Mouse (Mus musculus): ENCODE measurements around the gene S100a3.
A peak's percentile ranks its signal among the peaks of the same experiment; 100 is the strongest.

S100a3 gene

DNA sequence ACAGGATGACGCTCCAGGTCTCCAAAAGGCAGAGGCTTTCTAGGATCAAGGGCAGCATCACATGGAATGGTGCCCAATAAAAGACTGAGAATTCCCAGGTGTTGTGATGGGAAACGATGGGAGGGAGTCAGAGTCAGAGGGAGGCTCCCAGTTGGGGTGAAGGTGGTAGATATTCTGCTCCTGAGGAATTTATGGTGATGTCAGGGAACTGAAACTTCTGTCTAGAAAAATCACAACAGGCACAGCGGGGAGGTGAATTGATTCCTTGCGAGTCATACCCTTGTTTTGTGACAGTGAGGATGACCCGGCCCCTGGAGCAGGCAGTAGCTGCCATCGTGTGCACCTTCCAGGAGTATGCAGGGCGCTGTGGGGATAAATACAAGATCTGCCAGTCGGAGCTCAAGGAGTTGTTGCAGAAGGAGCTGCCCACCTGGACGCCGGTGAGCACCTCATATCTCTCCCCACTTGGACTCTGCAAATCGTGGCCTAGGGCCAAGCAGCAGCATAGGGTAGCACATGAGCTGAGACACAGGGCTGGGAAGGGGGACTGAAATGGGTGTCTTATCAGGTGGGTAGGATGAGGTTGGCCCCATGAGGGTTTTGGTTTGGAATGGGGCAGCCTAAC lies 41.2 kb downstream of the S100a3 start, which contains the start of gene Gm42674:
TSS of gene Gm42674 (plus strand) at position 419 of the 625 bp plus-strand sequence.
- peak; percentile 5 for DNase-seq (ENCODE audit: low spot score)

GRCm38 (mm10) chr3:90603623-90604022 lies 43.2 kb downstream of the S100a3 start, which contains the start of gene S100a4:
TSS of gene S100a4 (plus strand) at chr3:90603771.
- DNase-seq (ENCODE audit: low spot score): peak; percentile 12

- DNase-seq (ENCODE audit: low spot score): peak; percentile 93
Measured at GRCm38 (mm10) chr3:90604416-90604815, 44.0 kb downstream of the S100a3 start.

DNA sequence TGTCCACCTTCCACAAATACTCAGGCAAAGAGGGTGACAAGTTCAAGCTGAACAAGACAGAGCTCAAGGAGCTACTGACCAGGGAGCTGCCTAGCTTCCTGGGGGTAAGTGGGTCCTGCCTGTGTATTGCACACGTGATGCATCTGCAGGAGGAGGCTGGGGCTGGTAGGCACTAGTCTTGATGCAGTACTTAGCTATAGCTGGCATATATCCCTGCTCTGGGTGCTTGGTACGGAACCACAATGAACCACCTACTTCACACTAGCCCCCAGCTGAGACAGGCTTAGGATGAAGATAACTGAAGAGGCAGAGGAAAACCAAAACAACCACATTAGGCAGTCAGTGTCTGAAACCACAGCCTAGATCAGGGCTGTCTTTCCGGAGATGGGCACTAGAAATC lies 44.7 kb downstream of the S100a3 start:
- no peak for DNase-seq (ENCODE audit: low spot score)

GRCm38 (mm10) chr3:90605736-90606135 lies 45.4 kb downstream of the S100a3 start:
- peak; percentile 11 for DNase-seq (ENCODE audit: low spot score)

DNA sequence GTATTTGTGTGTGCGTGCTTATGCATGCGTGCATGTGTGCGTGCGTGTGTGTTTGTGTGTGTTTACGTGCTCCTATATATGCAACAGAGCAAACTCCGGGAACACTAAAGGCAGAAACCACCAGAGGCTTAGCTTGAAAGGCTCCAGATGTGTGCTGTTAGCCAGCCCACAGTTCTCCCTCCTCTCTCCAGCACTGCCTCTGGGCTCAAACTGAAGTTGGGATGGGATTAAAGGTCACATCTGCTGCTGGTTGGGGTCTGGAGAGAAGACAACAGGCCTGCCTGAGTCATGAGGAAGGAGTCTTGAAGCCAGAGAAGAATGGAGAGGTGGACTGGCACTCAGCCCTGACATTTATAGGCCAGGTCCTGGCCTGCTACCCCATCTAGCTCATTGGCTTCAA lies 45.8 kb downstream of the S100a3 start:
- peak; percentile 42 for DNase-seq (ENCODE audit: low spot score)

- no peak for DNase-seq (ENCODE audit: low spot score)
Measured at GRCm38 (mm10) chr3:90607361-90607760, 47.0 kb downstream of the S100a3 start.

- DNase-seq (ENCODE audit: low spot score): no peak
Measured at GRCm38 (mm10) chr3:90608223-90608622, 47.8 kb downstream of the S100a3 start, which contains the start of gene S100a5. TSS of gene S100a5 (plus strand) at chr3:90608523.

DNA sequence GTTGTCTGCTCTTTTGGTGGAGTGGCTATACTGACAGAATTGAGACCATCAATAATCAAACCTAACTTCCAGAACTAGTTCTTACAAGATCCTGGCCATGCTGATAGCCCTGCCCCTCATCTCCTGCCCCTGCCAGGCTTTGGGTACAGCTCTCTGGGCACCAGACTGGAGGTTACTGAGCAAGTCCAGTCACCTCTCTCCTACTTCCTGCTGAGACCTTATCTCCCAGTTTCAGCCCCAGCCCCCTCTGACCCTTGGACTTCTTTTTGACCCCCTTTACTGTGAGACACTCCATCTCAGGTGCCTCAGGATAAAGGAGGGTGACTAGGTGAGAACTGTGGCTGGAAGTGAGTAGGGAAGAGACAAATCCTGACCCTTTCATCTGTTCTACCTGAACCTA lies 48.7 kb downstream of the S100a3 start:
- DNase-seq (ENCODE audit: low spot score): peak; percentile 64

- no peak for DNase-seq (ENCODE audit: low spot score)
Measured at GRCm38 (mm10) chr3:90611494-90611893, 51.1 kb downstream of the S100a3 start.

DNA sequence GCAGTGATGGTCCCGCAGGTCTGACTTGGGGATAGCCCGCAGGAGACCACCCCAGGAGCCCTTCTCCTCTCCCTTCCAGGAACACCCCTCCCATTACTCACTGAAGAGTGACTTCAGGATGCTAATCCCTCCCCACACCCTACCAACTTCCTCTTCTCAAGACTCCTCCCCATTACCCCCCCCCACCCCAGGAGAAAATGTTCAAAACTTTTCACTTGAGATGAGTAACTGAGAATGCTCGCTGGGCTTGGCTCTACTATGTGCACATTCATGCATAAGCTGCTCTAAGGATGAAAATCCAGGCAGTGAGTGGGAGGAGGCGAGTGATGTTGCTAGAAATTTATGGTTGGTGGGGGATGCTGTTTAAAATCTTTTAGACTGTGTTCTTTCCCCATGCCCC lies 51.7 kb downstream of the S100a3 start:
- DNase-seq (ENCODE audit: low spot score): no peak

DNA sequence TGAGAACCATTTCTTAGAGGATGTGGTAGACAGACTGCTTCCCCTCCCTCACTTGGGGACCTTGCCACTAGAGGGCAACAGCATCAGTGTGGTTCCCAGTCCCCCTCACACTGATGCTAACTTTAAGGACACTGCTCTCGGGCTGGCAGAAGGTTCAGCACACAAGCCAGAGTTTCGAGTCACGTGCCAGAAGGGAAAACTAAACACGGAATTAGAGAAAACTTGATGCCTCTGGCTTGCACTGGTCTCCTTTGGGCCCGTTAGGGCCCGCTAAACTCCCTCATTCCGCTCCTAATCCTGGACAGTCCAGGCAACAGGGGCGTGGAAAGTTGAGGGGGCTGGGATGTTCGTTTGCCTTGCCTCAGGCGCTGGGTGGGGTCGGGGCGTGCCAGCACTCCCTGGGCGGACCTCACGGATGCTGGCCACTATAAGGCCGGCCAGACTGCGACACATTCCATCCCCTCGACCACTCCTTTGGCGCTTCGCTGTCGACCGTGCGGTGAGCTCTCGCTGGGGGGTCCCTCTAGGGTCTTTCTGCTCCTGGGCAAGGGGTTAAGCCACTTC lies 52.4 kb downstream of the S100a3 start, which contains the start of gene S100a6:
TSS of gene S100a6 (plus strand) at position 155 of the 564 bp plus-strand sequence.
- peak; percentile 92 for DNase-seq (ENCODE audit: low spot score)

DNA sequence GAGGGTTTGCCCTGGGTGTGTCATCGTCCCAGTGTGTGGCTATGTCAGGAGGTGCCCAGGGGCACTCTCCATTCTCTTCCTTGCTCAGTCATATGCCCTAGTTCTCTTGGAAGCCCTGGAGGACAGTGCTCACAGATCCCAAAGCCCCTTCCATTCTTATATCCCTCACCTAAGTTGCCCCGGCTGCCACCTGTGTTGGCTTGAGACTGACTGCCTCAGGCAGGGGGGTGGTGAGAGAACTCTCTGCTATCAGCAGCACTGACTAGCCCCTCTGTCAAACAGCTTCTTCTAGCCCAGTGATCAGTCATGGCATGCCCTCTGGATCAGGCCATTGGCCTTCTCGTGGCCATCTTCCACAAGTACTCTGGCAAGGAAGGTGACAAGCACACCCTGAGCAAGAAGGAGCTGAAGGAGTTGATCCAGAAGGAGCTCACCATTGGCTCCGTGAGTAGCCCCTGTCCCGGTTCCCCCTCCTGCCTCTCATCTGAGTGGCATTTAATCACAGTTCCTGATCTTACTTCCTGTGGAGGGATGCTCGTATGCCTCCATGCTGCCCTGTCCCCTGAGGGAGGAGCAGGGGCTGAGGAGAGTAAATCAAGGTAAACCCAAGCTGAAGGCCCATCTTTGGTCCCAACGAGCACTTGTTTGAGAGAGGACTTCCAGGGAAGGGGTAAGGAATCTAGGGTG lies 53.2 kb downstream of the S100a3 start:
- DNase-seq (ENCODE audit: low spot score): no peak

GRCm38 (mm10) chr3:90614148-90614530 lies 53.8 kb downstream of the S100a3 start:
- no peak for DNase-seq (ENCODE audit: low spot score)

GRCm38 (mm10) chr3:90614611-90615251 lies 54.4 kb downstream of the S100a3 start:
- peak; percentile 69 for DNase-seq (ENCODE audit: low spot score)

- peak; percentile 83 for DNase-seq (ENCODE audit: low spot score)
Measured at GRCm38 (mm10) chr3:90615415-90615814, 55.0 kb downstream of the S100a3 start.

DNA sequence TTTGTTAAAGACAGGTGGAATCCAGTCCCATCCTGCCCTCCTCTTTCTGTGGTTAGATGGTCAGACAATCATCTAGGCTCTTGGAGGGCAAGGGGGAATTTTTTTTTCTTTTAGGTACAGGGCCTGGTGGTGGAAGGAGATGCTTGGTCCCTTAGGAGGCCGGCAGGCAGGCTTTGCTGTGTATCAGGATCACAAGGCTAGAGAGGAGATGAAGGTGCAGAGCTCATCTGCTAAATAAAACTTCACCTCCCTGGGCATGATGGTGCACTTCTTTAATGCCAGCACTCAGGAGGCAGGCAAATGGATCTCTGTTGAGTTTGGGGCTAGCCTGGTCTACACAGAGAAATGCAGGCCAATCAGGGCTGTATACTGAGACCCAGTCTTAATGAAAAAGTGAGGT lies 55.5 kb downstream of the S100a3 start:
- no peak for DNase-seq (ENCODE audit: low spot score)

DNA sequence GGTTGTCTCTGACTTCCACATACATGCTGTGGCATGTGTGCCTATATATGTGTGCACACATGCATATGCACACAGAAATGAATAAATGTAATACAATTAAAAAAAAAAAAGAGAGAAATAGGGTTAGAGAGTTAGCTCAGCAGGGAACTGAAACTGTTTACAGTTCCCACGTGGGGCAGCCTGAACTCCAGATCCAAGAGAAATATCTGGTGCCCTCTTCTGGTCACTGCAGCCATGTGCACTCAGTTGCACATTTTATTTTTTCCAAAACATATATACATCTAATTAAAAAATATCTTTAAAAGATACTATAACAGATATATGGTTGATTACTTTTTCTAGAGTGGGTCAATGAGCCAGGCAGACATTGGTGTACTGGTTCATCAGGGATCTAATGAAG lies 57.2 kb downstream of the S100a3 start:
- DNase-seq (ENCODE audit: low spot score): no peak

DNA sequence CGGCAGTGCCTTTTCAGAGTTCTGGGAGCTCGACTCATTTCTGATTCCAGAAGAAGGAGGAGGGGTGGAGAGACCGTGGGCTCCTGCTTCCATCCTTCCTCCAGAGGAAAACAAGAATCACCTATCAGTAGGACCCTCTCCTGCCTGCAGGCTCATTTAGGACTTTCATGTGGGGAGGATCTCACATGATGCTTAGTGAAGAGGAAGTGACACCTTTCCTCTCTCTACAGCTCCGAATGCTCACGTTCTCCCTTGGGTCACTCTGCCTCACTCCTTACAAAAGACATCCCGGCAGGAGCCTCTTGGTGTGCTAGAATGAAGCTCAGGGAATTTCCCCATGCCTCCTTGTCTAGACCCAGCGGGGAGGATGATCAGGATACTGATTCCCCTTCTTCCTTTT lies 61.2 kb downstream of the S100a3 start:
- no peak for DNase-seq (ENCODE audit: low spot score)

GRCm38 (mm10) chr3:90623435-90624071 lies 63.2 kb downstream of the S100a3 start:
- peak; percentile 72 for DNase-seq (ENCODE audit: low spot score)

GRCm38 (mm10) chr3:90625496-90625895 lies 65.1 kb downstream of the S100a3 start:
- no peak for DNase-seq (ENCODE audit: low spot score)
